Mouse (Mus musculus) hindbrain, postnatal 0 days (tissue): ENCODE data around the gene Adamts4. TPM values are rescaled to one million over a fixed set of nuclear protein-coding genes. Genes with fewer than 3 reads are reported as not detected.
A peak's percentile ranks its signal among the peaks of the same experiment; 100 is the strongest.
"Not testable (repeated sequence)": the region's sequence is repeated elsewhere in the genome, so short reads cannot be mapped to it uniquely, and the experiment has no call there.

Experiments
- ATAC-seq: fragments of 200-750 bp; cut with Nextera tagmentation; 2 replicates; pipeline ENCODE4 v1.8.0; 2017; ENCODE audit warnings: mild to moderate bottlenecking, moderate TSS enrichment, moderate library complexity
- DNase-seq: peaks from one replicate; pipeline ENCODE4 v3.0.0-alpha.2; 2015; ENCODE audit warnings: low spot score
- H3K27ac ChIP-seq: fragments of 300-500 bp; sonication (generic); 2 replicates; pipeline ENCODE4 v1.5.1; 2014; ENCODE audit warnings: mild to moderate bottlenecking
- H3K27me3 ChIP-seq: fragments of 300-500 bp; sonication (generic); 2 replicates; pipeline ENCODE4 v1.6.1; 2014; ENCODE audit warnings: low read length, mixed read lengths; ENCODE audit not compliant: insufficient read depth
- H3K36me3 ChIP-seq: fragments of 300-500 bp; sonication (generic); 2 replicates; pipeline ENCODE4 v1.6.1; 2014; ENCODE audit warnings: low read length, mixed read lengths; ENCODE audit not compliant: insufficient read depth
- H3K4me1 ChIP-seq: fragments of 300-500 bp; sonication (generic); 2 replicates; pipeline ENCODE4 v1.6.1; 2014; ENCODE audit warnings: antibody characterized with exemption, low read length, mixed read lengths; ENCODE audit not compliant: insufficient read depth
- H3K4me2 ChIP-seq: fragments of 300-500 bp; sonication (generic); 2 replicates; pipeline ENCODE4 v1.6.1; 2014; ENCODE audit warnings: low read depth, mild to moderate bottlenecking, low read length, moderate library complexity, mixed read lengths
- H3K4me3 ChIP-seq: fragments of 300-500 bp; sonication (generic); 2 replicates; pipeline ENCODE4 v1.5.1; 2014; ENCODE audit warnings: low read length
- H3K9ac ChIP-seq: fragments of 300-500 bp; sonication (generic); replicated peaks from 2 replicates; pipeline ENCODE4 v1.6.1; 2014; ENCODE audit warnings: mild to moderate bottlenecking, low read length, moderate library complexity, mixed read lengths
- H3K9me3 ChIP-seq: fragments of 300-500 bp; sonication (generic); 2 replicates; pipeline ENCODE4 v1.6.1; 2016; ENCODE audit warnings: low read length, mixed read lengths
- CTCF ChIP-seq: IDR thresholded peaks from 2 replicates; pipeline ENCODE4 v1.5.1; 2016; ENCODE audit warnings: antibody characterized with exemption, control low read depth, low read depth
- WGBS: fragments of 180-500 bp; shearing (Covaris S2); extraction: QIAGEN DNeasy Blood & Tissue Kit; methylation state at CpG from one replicate; pipeline ENCODE4 v1.1.7; 2014; 5-methylcytosine and 5-hydroxymethylcytosine counted together
- polyA plus RNA-seq: library from polyadenylated mRNA; unstranded; fragments of >200 nt; fragmentation: Nextera tagmentation; extraction: Ambion mirVana; gene quantifications from 2 replicates; pipeline ENCODE4 v1.2.1, GENCODE M21; 2015
- total RNA-seq: library from RNA; depleted of rRNA; stranded (reverse); fragments of >200 nt; gene quantifications from 2 replicates; pipeline ENCODE4 v1.2.3, GENCODE M21; 2014; rRNA removed

Gene Adamts4
- total and polyA plus RNA-seq, 2 experiments from 2014 or later, result 4.4 to 7.4 TPM

DNA sequence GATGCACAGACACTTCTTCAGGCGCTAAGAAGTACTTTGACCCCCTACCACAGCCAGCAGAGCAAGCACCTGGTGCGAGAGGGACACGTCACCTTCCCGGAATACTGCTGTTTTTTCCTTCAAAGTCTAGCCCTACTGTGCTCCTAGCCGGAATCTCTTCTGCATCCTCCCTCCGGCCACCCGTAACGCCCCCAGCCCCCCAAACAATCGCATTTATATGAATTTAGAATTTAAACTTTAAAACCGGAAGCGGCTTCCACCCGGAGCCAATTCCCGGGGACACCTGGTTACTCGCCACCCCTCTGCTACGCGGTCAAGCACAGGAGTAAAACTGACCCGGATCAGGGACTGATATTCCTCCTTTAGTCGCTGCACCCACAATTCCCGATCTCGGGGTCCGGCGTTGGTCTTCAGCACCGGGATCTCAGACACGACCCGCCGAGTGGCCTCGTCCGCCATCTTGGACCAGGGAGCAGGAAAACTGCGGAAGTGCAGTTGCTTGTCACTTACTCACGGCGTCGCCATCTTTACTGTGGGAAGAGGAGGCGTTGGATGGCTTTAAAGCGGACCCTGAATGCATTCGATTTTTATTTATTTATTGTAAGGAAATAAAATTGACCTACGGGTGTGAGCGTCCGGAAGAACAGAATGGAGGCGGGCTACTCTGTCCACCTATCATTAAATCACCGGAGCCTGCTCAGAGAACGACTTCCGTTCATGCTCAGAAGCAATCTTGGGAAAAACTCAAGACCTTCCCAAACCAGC, 44.3 kb downstream of the Adamts4 start, which contains the start of gene Ufc1:
Ufc1 (minus strand) TSS at position 727 of the 765 bp plus-strand sequence.
- no peaks in the 10 kb centered on the region for H3K27me3 ChIP-seq
- H3K4me3 ChIP-seq, result peak within 1 kb of the TSS; percentile 71
- peak within 1 kb of the TSS; percentile 94 for H3K9ac ChIP-seq
- ATAC-seq, result peak; percentile 87
- H3K4me1 ChIP-seq, result 0 out of 2 replicates have a peak, but pooled peaks cover 3% of the 10 kb centered on the region
- H3K27ac ChIP-seq, result peak within 1 kb of the TSS; percentile 96
- H3K4me2 ChIP-seq, result peak within 1 kb of the TSS; percentile 66
- TF ChIP-seq CTCF, result peak; percentile 53
- no peaks in the 10 kb centered on the region for H3K9me3 ChIP-seq
- DNase-seq, result peak; percentile 92
- H3K36me3 ChIP-seq, result 0 out of 2 replicates have a peak, but pooled peaks cover 4% of the 10 kb centered on the region
- WGBS, result under 1% methylated on average over 42 of the region's 42 CpGs

DNA sequence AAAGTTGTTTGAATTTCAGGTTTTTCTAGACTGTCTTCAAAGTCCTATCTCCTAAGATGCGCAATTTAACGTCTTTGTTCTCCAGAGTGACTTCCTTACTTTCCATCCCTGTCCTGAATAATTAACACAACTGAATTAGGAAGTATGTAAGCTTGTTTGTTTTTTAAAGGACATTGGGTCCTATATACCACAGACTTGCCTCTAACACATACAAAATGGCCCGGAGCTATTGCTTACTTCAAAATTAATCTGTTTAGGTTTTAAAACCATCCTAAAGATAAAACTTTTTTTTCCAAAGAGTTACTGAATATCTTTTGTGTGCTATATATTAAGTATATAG, 44.8 kb downstream of the Adamts4 start:
- Histone ChIP-seq H3K4me2 (peak overlapping the region; percentile 66), H3K4me3 (peak overlapping the region; percentile 71), H3K9ac (peak overlapping the region; percentile 94), H3K4me1 (0 out of 2 replicates have a peak, but pooled peaks cover 3% of the 10 kb centered on the region), H3K36me3 (no peaks in the 10 kb centered on the region), H3K9me3 (no peaks in the 10 kb centered on the region), H3K27me3 (no peaks in the 10 kb centered on the region), H3K27ac (peak overlapping the region; percentile 96)
- DNase-seq (no peak), ATAC-seq (no peak)
- no peak for TF ChIP-seq CTCF
- WGBS, result 20% methylated on average over 3 of the region's 3 CpGs

DNA sequence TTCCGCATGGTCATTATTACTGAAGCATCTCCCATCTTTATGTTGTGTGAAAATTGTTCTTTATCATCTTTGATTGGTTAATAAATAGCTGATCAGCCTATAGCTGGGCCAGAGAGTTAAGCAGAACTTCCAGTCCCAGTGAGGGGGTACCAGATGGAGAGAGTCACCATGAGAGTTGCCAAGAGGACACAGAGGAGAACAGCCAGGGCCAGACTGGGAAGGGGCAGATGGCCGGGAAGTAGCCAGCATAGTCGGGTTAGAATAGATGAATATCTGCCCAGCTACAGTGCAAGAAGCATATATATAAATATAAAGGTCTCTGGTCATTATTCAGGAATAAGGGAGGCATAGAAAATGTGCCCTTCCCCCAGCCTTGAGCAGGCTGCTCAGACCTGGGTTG, 48.0 kb downstream of the Adamts4 start:
- TF ChIP-seq CTCF, result no peak
- WGBS, result 67% methylated on average over 3 of the region's 3 CpGs
- no peak overlapping the region for H3K4me2 ChIP-seq
- H3K4me3 ChIP-seq, result no peak overlapping the region
- ATAC-seq, result no peak
- H3K9ac ChIP-seq, result no peak overlapping the region
- no peak for DNase-seq
- 0 out of 2 replicates have a peak, but pooled peaks cover 3% of the 10 kb centered on the region for H3K4me1 ChIP-seq
- H3K36me3 ChIP-seq, result no peaks in the 10 kb centered on the region
- no peaks in the 10 kb centered on the region for H3K27me3 ChIP-seq
- H3K9me3 ChIP-seq, result no peaks in the 10 kb centered on the region
- H3K27ac ChIP-seq, result no peak overlapping the region

DNA sequence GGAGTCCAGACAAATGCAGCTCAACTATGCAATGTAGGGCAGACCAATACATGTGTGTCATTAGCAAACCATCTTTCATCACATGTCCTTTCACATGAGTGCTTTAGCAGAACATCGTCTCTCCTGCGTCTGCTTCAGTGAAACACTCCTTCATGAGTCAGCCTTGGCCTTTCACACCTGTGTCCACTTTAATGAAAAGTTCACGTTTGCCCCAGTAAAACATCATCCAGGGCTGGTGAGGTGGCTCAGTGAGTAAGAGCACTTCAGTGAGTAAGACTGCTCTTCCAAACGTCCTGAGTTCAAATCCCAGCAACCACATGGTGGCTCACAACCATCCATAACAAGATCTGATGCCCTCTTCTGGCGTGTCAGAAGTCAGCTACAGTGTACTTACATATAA, 55.9 kb downstream of the Adamts4 start:
- DNase-seq, ATAC-seq, H3K4me2 ChIP-seq, H3K9me3 ChIP-seq, H3K9ac ChIP-seq, H3K4me3 ChIP-seq, H3K4me1 ChIP-seq, H3K27ac ChIP-seq, H3K27me3 ChIP-seq, H3K36me3 ChIP-seq: not testable (repeated sequence)
- WGBS, result 75% methylated on average over 5 of the region's 5 CpGs

DNA sequence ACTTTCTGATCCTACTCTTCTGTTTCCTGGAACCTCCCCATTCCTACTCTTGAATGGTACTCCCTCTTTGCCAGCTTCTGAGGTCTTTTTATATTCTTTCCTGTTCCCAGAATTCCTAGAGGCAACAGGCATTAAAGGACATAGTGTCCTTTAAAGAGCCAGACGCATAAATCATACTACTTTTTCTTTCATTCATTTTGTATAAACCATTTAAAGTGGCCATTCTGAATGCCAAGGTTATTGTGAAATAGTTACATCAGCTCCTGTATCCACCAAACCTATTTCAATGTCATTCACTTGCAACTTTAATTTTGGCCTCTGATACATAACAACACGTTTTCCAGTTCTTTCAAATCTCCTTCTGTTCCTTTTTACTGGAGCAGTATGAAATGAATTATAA, 59.1 kb downstream of the Adamts4 start:
- H3K27me3 ChIP-seq, result no peaks in the 10 kb centered on the region
- 68% methylated on average over 2 of the region's 2 CpGs for WGBS
- no peaks in the 10 kb centered on the region for H3K4me1 ChIP-seq
- no peaks in the 10 kb centered on the region for H3K9me3 ChIP-seq
- no peak overlapping the region for H3K4me2 ChIP-seq
- no peak for TF ChIP-seq CTCF
- no peak overlapping the region for H3K27ac ChIP-seq
- ATAC-seq, result no peak
- no peak overlapping the region for H3K9ac ChIP-seq
- no peak for DNase-seq
- H3K4me3 ChIP-seq, result no peak overlapping the region
- H3K36me3 ChIP-seq, result no peaks in the 10 kb centered on the region

Other genes starting within 250 kb of the Adamts4 start
- gene Fcgr4, start 231.5 kb upstream of the Adamts4 start, total RNA-seq, result 0.58 TPM in 1 of 2 replicates, not detected in the other
- gene Fcgr4, start 231.5 kb upstream of the Adamts4 start, polyA plus RNA-seq, result 0.55 and 0.71 TPM in 2 replicates
- 15.2 and 15.9 TPM in 2 replicates for gene Fcgr3, start 185.5 kb upstream of the Adamts4 start, total RNA-seq
- 14.1 and 15.5 TPM in 2 replicates for gene Fcgr3, start 185.5 kb upstream of the Adamts4 start, polyA plus RNA-seq
- 2.7 and 6.7 TPM in 2 replicates for gene Cfap126, start 136.5 kb upstream of the Adamts4 start, total RNA-seq
- gene Cfap126, start 136.5 kb upstream of the Adamts4 start, polyA plus RNA-seq, result 12.2 and 15.3 TPM in 2 replicates
- gene Sdhc, start 99.8 kb upstream of the Adamts4 start, total RNA-seq, result 227 and 243 TPM in 2 replicates
- 309 and 320 TPM in 2 replicates for gene Sdhc, start 99.8 kb upstream of the Adamts4 start, polyA plus RNA-seq
- 4.8 and 5.5 TPM in 2 replicates for gene Mpz, start 99.7 kb upstream of the Adamts4 start, total RNA-seq
- gene Mpz, start 99.7 kb upstream of the Adamts4 start, polyA plus RNA-seq, result 5.1 and 5.9 TPM in 2 replicates
- 19.4 and 23.5 TPM in 2 replicates for gene Pcp4l1, start 54.2 kb upstream of the Adamts4 start, total RNA-seq
- gene Pcp4l1, start 54.2 kb upstream of the Adamts4 start, polyA plus RNA-seq, result 53.6 and 65.6 TPM in 2 replicates
- not detected in 2 replicates for gene Nr1i3, start 36.5 kb upstream of the Adamts4 start, total RNA-seq
- 0.40 and 0.43 TPM in 2 replicates for gene Nr1i3, start 36.5 kb upstream of the Adamts4 start, polyA plus RNA-seq
- 44.2 and 53.6 TPM in 2 replicates for gene Tomm40l, start 27.9 kb upstream of the Adamts4 start, total RNA-seq
- 41.1 and 45.5 TPM in 2 replicates for gene Tomm40l, start 27.9 kb upstream of the Adamts4 start, polyA plus RNA-seq
- not detected in 2 replicates for gene Apoa2, start 25.4 kb upstream of the Adamts4 start, total RNA-seq
- gene Apoa2, start 25.4 kb upstream of the Adamts4 start, polyA plus RNA-seq, result 8.1 and 8.8 TPM in 2 replicates
- 24.2 and 30.6 TPM in 2 replicates for gene Fcer1g, start 16.1 kb upstream of the Adamts4 start, total RNA-seq
- gene Fcer1g, start 16.1 kb upstream of the Adamts4 start, polyA plus RNA-seq, result 31.4 and 34.6 TPM in 2 replicates
- gene Ndufs2, start 967 bp downstream of the Adamts4 start, total RNA-seq, result 234 and 269 TPM in 2 replicates
- 279 and 286 TPM in 2 replicates for gene Ndufs2, start 967 bp downstream of the Adamts4 start, polyA plus RNA-seq
- gene B4galt3, start 19.9 kb downstream of the Adamts4 start, total RNA-seq, result 80.5 and 101 TPM in 2 replicates
- gene B4galt3, start 19.9 kb downstream of the Adamts4 start, polyA plus RNA-seq, result 88.8 and 91.9 TPM in 2 replicates
- 35.0 and 44.3 TPM in 2 replicates for gene Ppox, start 30.8 kb downstream of the Adamts4 start, total RNA-seq
- gene Ppox, start 30.8 kb downstream of the Adamts4 start, polyA plus RNA-seq, result 32.4 and 34.3 TPM in 2 replicates
- 48.6 and 58.7 TPM in 2 replicates for gene Usp21, start 37.6 kb downstream of the Adamts4 start, total RNA-seq
- 71.7 and 73.3 TPM in 2 replicates for gene Usp21, start 37.6 kb downstream of the Adamts4 start, polyA plus RNA-seq
- gene Ufc1, start 44.6 kb downstream of the Adamts4 start, total RNA-seq, result 88.3 and 90.1 TPM in 2 replicates
- gene Ufc1, start 44.6 kb downstream of the Adamts4 start, polyA plus RNA-seq, result 142 and 146 TPM in 2 replicates
- 28.7 and 30.2 TPM in 2 replicates for gene Dedd, start 78.7 kb downstream of the Adamts4 start, total RNA-seq
- 38.4 and 39.9 TPM in 2 replicates for gene Dedd, start 78.7 kb downstream of the Adamts4 start, polyA plus RNA-seq
- gene Nit1, start 95.2 kb downstream of the Adamts4 start, total RNA-seq, result 49.0 and 51.8 TPM in 2 replicates
- gene Nit1, start 95.2 kb downstream of the Adamts4 start, polyA plus RNA-seq, result 44.7 and 45.9 TPM in 2 replicates
- gene Pfdn2, start 95.2 kb downstream of the Adamts4 start, total RNA-seq, result 11.9 and 13.1 TPM in 2 replicates
- gene Pfdn2, start 95.2 kb downstream of the Adamts4 start, polyA plus RNA-seq, result 136 and 140 TPM in 2 replicates
- gene Klhdc9, start 110.4 kb downstream of the Adamts4 start, total RNA-seq, result 4.3 and 5.1 TPM in 2 replicates
- 5.3 and 7.8 TPM in 2 replicates for gene Klhdc9, start 110.4 kb downstream of the Adamts4 start, polyA plus RNA-seq
- gene Nectin4, start 119.7 kb downstream of the Adamts4 start, total RNA-seq, result 2.8 and 5.0 TPM in 2 replicates
- gene Nectin4, start 119.7 kb downstream of the Adamts4 start, polyA plus RNA-seq, result 3.8 and 4.9 TPM in 2 replicates
- gene Arhgap30, start 138.5 kb downstream of the Adamts4 start, total RNA-seq, result 0.52 and 1.3 TPM in 2 replicates
- 0.77 and 0.84 TPM in 2 replicates for gene Arhgap30, start 138.5 kb downstream of the Adamts4 start, polyA plus RNA-seq
- 133 and 148 TPM in 2 replicates for gene Usf1, start 160.9 kb downstream of the Adamts4 start, total RNA-seq
- gene Usf1, start 160.9 kb downstream of the Adamts4 start, polyA plus RNA-seq, result 132 and 141 TPM in 2 replicates
- 1.5 TPM in 1 of 2 replicates, not detected in the other for gene Tstd1, start 168.5 kb downstream of the Adamts4 start, total RNA-seq
- gene Tstd1, start 168.5 kb downstream of the Adamts4 start, polyA plus RNA-seq, result 2.3 and 2.7 TPM in 2 replicates
- gene F11r, start 187.1 kb downstream of the Adamts4 start, total RNA-seq, result 5.7 and 8.2 TPM in 2 replicates
- gene F11r, start 187.1 kb downstream of the Adamts4 start, polyA plus RNA-seq, result 14.2 and 14.4 TPM in 2 replicates